Mouse (Mus musculus): ENCODE measurements around the gene Catip.

DNA sequence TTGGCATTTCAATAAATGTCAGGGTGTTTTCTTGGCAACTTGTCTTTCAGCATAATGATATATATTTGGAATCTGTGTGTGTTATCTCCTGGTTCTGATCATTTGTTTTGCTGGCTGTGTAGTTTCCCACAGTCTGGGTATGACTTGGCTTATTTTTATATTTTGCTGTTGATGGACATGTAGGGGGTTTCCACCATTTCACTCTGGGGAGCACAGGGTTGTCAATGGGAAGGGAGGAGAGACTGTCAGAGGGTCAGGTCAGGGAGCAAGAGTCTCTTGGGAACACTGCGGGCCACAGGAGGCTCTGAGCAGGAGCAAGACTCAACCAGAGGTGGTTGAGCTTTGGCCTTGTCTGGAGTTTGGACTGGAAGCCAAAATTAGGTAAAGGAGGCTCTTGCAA lies 19.6 kb upstream of the Catip start:
- no peak for TF ChIP-seq EP300 (IDR thresholded peaks at IDR 0.05; ENCODE audit: low read depth)
- no peak for TF ChIP-seq CTCF (IDR thresholded peaks at IDR 0.05; ENCODE audit: low read depth)
